Mouse (Mus musculus): Measurements from ENCODE around the gene Specc1. TPM values are rescaled to one million over a fixed set of nuclear protein-coding genes. Genes with fewer than 3 reads are reported as not detected.

Gene Specc1
- polyA plus RNA-seq, 1 experiment from 2014 or later, result 41.3 TPM

DNA sequence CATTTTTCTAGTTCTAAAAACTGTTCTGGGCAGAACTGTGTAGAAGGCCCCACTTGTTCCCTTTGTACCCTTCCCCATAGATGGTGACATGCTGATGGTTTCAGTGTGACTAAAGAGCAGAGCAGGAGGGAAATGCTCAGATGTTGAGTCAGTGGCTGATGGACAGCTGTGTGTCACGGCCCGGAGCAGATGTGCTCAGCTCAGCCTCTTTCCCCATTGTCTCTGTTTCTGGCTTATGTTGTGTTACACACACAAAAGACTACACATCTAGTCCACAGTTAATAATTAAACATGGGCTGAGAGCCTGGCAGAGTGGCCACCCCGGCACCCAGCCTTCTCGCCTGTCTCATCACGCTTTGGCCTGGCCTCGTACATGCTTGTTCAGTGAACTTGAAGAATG, 261.2 kb downstream of the Specc1 start:
- WGBS (ENCODE audit: insufficient replicate concordance), result 76% methylated on average over 6 of the region's 6 CpGs
- H3K9ac ChIP-seq, result no peak overlapping the region
- no peak overlapping the region for H3K27ac ChIP-seq
- H3K9me3 ChIP-seq (replicated peaks), result no peaks in the 10 kb centered on the region
- no peak overlapping the region for H3K4me3 ChIP-seq (replicated peaks)
- no peak for DNase-seq
- H3K4me1 ChIP-seq (replicated peaks), result peaks cover 8% of the 10 kb centered on the region; the same call in 1 of the 2 replicates
- H3K27me3 ChIP-seq, result no peaks in the 10 kb centered on the region
- ATAC-seq (ENCODE audit: low read depth), result no peak
- H3K4me2 ChIP-seq, result no peak overlapping the region
- peaks cover 27% of the 10 kb centered on the region for H3K36me3 ChIP-seq

DNA sequence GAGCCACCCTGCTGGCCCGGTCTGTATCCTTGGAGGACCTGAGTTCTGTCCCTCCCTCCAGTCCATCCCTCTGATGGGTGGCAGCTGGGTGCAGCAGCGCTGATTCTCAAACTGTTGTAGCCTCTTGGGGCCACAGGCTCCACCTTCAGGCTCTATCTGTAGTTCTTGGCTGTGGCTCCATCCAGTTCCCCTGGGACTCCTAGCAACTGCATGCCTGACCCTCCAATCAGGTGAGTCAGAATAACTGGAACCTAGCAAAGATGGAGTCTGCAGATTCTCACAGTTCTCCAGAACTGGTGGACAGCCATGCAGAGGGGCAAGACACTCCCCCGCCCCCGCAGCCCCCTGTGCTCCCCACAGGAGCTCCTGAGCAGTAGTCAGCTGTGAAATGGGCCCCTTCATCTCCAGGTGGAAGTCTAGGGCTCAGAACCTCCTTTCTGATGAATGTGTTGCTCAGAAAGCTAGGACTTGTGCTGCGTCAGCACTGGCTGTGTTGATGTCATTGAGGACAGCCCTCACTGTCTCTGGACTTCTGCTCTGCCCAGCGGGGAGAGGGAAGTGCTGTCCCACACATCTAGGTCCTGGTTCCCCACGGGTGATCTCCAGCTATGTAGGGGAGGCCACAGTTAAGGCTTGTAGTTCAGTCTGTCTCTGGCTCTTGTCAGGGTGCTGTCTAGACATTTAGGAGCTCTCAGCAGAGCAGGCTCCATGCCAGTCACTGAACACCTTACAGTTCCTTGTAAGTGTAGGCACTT, 264.4 kb downstream of the Specc1 start:
- DNase-seq, result no peak
- Histone ChIP-seq H3K27ac (no peak overlapping the region), H3K36me3 (peaks cover 32% of the 10 kb centered on the region), H3K27me3 (no peaks in the 10 kb centered on the region), H3K9me3 (replicated peaks) (no peaks in the 10 kb centered on the region), H3K4me1 (replicated peaks) (0 out of 2 replicates have a peak, but pooled peaks cover 5% of the 10 kb centered on the region), H3K4me3 (replicated peaks) (no peak overlapping the region), H3K4me2 (no peak overlapping the region), H3K9ac (no peak overlapping the region)
- WGBS (ENCODE audit: insufficient replicate concordance), result 69% methylated on average over 7 of the region's 7 CpGs
- ATAC-seq (ENCODE audit: low read depth), result 0 out of 2 replicates have a peak, but pooled peaks have one; percentile 39

DNA sequence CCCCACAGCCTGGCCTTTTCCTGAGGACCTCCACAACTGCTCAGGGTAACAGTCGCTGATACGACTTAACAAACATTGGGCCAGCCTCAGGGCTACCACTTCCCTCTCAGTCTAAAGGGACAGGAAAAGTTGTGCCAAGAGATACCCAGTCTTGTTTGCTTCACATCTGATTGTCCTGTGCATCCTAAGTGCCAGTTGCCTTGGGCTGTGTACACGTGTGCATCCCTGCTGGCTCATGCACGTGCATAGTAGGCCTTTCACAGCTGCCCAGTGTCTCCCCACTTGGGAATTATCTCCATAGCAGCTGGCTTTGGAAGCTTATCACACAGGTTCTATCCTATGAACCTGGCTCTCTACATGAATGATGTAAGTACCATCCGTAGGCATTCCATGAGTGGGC, 266.9 kb downstream of the Specc1 start:
- H3K4me3 ChIP-seq (replicated peaks), result no peak overlapping the region
- no peak overlapping the region for H3K9ac ChIP-seq
- DNase-seq (no peak), ATAC-seq (ENCODE audit: low read depth) (peak; percentile 18; the same call in 1 of the 2 replicates)
- peaks cover 32% of the 10 kb centered on the region for H3K36me3 ChIP-seq
- no peaks in the 10 kb centered on the region for H3K27me3 ChIP-seq
- H3K4me1 ChIP-seq (replicated peaks), result no peaks in the 10 kb centered on the region
- WGBS (ENCODE audit: insufficient replicate concordance), result 55% methylated on average over 5 of the region's 5 CpGs
- H3K27ac ChIP-seq, result no peak overlapping the region
- H3K9me3 ChIP-seq (replicated peaks), result no peaks in the 10 kb centered on the region
- no peak overlapping the region for H3K4me2 ChIP-seq

DNA sequence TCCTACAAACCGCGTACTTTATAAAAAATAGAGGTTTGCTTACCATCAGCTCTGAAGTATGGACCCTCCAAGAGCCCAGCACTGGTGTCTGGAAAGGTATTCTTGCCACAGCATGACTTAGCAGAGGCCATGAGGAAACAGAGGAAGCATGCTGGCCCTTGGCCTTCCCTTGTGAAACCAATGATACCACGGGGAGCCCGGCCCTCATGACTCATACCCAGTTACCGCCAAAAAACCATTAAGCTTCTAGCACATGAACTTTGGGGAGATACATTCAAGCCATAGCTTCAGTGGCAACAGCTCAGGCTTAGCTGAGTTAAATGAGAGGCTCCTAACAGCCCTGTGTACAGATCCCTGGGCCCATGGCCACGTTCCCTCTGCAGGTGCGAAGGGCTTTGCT, 267.4 kb downstream of the Specc1 start:
- H3K27ac ChIP-seq, result no peak overlapping the region
- H3K9me3 ChIP-seq (replicated peaks), result no peaks in the 10 kb centered on the region
- H3K4me1 ChIP-seq (replicated peaks), result no peaks in the 10 kb centered on the region
- no peak overlapping the region for H3K4me3 ChIP-seq (replicated peaks)
- H3K4me2 ChIP-seq, result no peak overlapping the region
- H3K9ac ChIP-seq, result no peak overlapping the region
- DNase-seq, result no peak
- WGBS (ENCODE audit: insufficient replicate concordance), result 68% methylated on average over 7 of the region's 7 CpGs
- peaks cover 32% of the 10 kb centered on the region for H3K36me3 ChIP-seq
- 0 out of 2 replicates have a peak, but pooled peaks have one; percentile 18 for ATAC-seq (ENCODE audit: low read depth)
- no peaks in the 10 kb centered on the region for H3K27me3 ChIP-seq

DNA sequence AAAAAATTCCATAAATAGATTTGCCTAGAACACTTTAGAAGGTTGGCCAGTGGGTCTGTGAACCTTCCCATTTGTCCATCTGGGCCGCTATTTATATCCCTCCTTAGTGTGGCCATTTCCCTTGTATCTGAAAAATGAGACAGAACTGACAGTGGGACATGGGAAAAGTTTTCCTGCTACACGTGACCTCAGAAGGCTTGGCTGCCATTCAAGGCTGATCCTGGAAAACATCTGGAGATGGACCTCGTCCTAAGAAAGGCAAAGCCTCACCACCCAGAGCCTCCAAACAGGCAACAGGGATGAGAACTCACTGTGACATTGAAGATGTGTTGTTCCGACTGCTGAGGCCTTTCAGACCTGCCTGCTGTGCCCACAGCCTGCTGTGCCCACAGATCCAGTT, 268.2 kb downstream of the Specc1 start:
- Histone ChIP-seq H3K36me3 (peaks cover 24% of the 10 kb centered on the region), H3K4me2 (no peak overlapping the region), H3K9me3 (replicated peaks) (no peaks in the 10 kb centered on the region), H3K27ac (no peak overlapping the region), H3K27me3 (no peaks in the 10 kb centered on the region), H3K4me1 (replicated peaks) (no peaks in the 10 kb centered on the region), H3K4me3 (replicated peaks) (no peak overlapping the region), H3K9ac (no peak overlapping the region)
- WGBS (ENCODE audit: insufficient replicate concordance), result 71% methylated on average over 4 of the region's 4 CpGs
- ATAC-seq (ENCODE audit: low read depth), result no peak
- no peak for DNase-seq

DNA sequence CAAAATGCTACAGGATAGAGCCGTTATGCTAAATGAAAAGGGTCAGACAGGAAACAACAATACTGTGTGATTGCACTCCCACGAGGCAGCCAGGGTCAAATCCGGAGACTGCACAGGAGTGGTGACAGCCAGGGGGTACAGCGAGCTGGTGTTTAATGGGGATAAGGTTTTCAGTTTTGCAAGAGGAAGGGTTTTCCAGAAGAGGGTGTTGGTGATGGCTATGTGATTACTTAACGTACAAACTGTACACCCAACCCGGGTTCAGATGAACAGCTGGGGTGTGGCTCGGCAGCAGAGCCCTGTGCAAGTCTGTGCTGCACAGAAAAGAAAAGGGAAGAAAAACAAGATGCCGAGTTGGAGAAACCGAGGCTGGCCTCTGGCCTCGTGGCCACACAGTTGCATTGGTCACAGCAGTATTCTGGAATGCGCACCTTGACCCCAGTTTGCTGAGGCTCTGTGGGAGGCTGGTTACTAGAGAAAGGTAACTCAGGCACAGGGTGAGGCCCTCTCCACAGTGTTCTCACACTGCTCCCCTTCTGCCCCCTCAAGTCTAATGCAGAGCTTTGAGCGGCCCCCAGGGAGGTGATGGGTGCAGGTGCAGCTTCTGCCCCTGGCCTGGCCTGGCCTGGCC, 284.2 kb downstream of the Specc1 start:
- H3K27me3 ChIP-seq, result peaks cover 13% of the 10 kb centered on the region; the same call in 1 of the 2 replicates
- 55% methylated on average over 12 of the region's 12 CpGs for WGBS (ENCODE audit: insufficient replicate concordance)
- ATAC-seq (ENCODE audit: low read depth), result no peak

DNA sequence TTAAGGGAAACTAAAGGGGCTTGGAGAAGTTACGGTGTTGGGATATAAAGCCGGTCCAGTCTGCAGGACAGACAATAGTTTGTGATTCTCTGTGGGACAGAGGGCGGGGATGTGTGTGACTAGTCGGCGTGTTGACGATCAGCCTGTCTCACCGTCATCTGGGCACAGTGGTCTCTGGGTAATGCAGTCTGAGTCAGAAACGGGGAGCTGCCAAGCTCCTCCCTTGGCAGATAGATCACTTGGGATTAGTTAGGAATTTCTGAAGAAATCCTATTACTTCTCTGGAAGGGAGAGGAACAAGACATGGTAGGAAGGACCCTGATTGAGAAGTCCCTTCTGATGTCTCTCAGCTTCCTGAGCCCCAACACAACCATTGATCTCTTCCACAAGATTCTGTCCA, 287.3 kb downstream of the Specc1 start:
- peaks cover 36% of the 10 kb centered on the region for H3K27me3 ChIP-seq
- ATAC-seq (ENCODE audit: low read depth), result no peak
- 75% methylated on average over 8 of the region's 8 CpGs for WGBS (ENCODE audit: insufficient replicate concordance)
- DNase-seq, result no peak
- H3K4me2 ChIP-seq, result no peak overlapping the region
- no peaks in the 10 kb centered on the region for H3K36me3 ChIP-seq
- no peak overlapping the region for H3K9ac ChIP-seq
- no peak overlapping the region for H3K27ac ChIP-seq
- no peak overlapping the region for H3K4me3 ChIP-seq (replicated peaks)
- 0 out of 2 replicates have a peak, but pooled peaks cover 2% of the 10 kb centered on the region for H3K9me3 ChIP-seq (replicated peaks)
- peaks cover 13% of the 10 kb centered on the region for H3K4me1 ChIP-seq (replicated peaks)

More for the DNA sequence above, 284.2 kb downstream of the Specc1 start:
- Histone ChIP-seq H3K9me3 (replicated peaks) (0 out of 2 replicates have a peak, but pooled peaks cover 2% of the 10 kb centered on the region), H3K36me3 (no peaks in the 10 kb centered on the region), H3K27ac (no peak overlapping the region), H3K4me1 (replicated peaks) (peaks cover 4% of the 10 kb centered on the region; the same call in 1 of the 2 replicates), H3K9ac (no peak overlapping the region), H3K4me2 (no peak overlapping the region), H3K4me3 (replicated peaks) (no peak overlapping the region)
- DNase-seq, result no peak

DNA sequence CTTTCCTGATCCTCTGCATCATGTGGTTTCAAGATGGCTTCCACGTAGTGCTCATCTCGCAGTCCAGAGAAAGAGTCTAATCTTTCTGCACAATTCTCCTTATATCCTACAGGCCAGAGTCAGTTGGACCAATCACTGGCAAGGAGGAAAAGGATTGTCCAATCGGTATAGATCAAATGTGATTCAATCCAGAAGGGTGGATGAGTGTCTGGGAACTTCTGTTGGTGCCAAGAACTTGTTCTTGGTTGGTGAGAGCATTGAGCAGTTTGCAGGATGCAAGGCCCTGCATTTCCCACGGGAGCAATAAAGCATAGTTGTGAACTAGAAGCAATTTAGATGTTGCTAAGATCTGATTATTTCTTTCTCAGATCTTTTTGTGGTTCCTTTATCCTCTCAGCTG, 287.9 kb downstream of the Specc1 start:
- Histone ChIP-seq H3K4me2 (no peak overlapping the region), H3K4me1 (replicated peaks) (peaks cover 19% of the 10 kb centered on the region), H3K27ac (no peak overlapping the region), H3K4me3 (replicated peaks) (no peak overlapping the region), H3K36me3 (no peaks in the 10 kb centered on the region), H3K9me3 (replicated peaks) (0 out of 2 replicates have a peak, but pooled peaks cover 2% of the 10 kb centered on the region), H3K27me3 (peaks cover 38% of the 10 kb centered on the region), H3K9ac (no peak overlapping the region)
- ATAC-seq (ENCODE audit: low read depth), result no peak
- DNase-seq, result no peak
- 67% methylated on average over 4 of the region's 4 CpGs for WGBS (ENCODE audit: insufficient replicate concordance)

DNA sequence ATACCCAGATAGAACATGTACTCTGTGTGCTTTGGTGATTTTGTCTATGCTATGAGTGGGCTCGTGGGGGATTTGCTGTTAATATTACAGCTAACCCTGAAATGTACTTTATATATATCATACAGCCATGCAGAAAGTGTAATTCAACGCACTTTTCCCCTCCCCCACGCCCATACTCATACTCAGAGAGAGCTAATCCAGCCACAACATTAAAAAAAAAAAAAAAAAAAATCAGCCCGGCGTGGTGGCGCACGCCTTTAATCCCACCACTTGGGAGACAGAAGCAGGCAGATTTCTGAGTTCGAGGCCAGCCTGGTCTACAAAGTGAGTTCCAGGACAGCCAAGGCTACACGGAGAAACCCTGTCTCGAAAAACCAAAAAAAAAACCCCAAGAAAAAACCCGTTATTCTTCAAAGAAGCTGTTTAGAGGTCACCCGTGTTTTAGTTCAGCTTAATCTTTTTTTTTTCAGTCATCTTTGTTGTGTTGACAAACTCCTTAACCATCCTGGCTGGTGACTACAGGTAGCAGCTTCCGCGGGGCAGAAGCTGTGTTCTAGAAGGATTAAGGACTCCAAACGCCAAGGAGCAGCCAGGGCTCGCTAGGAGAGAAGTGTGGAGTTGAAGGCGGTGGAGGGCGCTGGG, 291.3 kb downstream of the Specc1 start:
- H3K27ac ChIP-seq, result no peak overlapping the region
- peaks cover 19% of the 10 kb centered on the region for H3K4me1 ChIP-seq (replicated peaks)
- peak overlapping the region; percentile 51; the same call in 1 of the 2 replicates for H3K9ac ChIP-seq
- 29% methylated on average over 18 of the region's 18 CpGs for WGBS (ENCODE audit: insufficient replicate concordance)
- H3K4me2 ChIP-seq, result peak overlapping the region; percentile 93
- DNase-seq (no peak), ATAC-seq (ENCODE audit: low read depth) (no peak)
- H3K27me3 ChIP-seq, result peaks cover 69% of the 10 kb centered on the region
- H3K36me3 ChIP-seq, result no peaks in the 10 kb centered on the region
- peak overlapping the region; percentile 64 for H3K4me3 ChIP-seq (replicated peaks)
- 0 out of 2 replicates have a peak, but pooled peaks cover 2% of the 10 kb centered on the region for H3K9me3 ChIP-seq (replicated peaks)

DNA sequence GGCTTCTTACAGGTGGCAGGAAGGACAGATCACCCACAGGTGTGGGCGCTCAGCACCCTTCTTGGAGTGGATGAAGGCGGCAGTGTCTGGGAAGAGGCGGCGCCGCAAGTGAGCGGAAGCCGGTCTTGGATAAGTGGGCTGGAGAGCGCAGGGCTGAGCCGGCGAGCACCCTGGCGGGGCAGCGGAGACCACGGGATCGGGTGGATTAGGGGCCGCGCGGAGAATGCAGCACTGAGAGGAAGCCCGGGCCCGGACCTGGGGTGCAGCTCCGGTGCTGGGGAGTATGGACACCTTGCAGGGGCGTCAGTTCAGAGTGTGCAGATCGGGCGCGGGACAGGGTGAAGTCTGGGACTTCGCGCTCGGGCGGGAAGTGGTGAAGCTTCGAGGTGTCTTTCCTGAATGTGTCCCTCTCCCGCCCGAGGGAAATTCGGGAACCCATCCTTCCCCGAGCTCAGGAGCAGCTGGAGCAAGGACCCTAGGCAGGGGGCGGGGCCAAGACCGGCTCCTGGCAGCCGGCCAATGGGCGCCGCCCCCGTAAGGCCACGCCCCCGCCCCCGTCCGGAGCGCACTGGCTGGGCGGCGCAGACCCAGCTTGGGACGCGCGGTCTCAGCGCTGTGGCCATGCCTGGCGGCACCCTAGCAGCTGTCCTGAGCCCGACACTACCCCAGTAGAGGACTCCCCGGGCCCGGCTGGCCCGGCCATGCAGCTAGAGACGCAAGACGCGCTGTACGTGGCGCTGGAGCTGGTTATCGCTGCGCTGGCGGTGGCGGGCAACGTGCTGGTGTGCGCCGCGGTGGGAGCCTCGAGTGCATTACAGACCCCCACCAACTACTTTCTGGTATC, 292.1 kb downstream of the Specc1 start, which contains the start of gene Adora2b:
Gene Adora2b (plus strand): TSS at position 584 of the 844 bp plus-strand sequence.
- Histone ChIP-seq H3K9ac (peak within 1 kb of the TSS; percentile 51), H3K27me3 (peaks cover 71% of the 10 kb centered on the region), H3K4me3 (replicated peaks) (peak within 1 kb of the TSS; percentile 64), H3K4me1 (replicated peaks) (peaks cover 19% of the 10 kb centered on the region), H3K4me2 (peak within 1 kb of the TSS; percentile 93), H3K27ac (no peak within 1 kb of the TSS), H3K9me3 (replicated peaks) (0 out of 2 replicates have a peak, but pooled peaks cover 2% of the 10 kb centered on the region), H3K36me3 (no peaks in the 10 kb centered on the region)
- peak; percentile 64 for DNase-seq
- peak; percentile 78 for ATAC-seq (ENCODE audit: low read depth)
- under 1% methylated on average over 69 of the region's 69 CpGs for WGBS (ENCODE audit: insufficient replicate concordance)

Data from liver, embryonic 13.5 days (tissue).